Mouse (Mus musculus): ENCODE measurements around the gene Mnt.
"Not testable (repeated sequence)": the region's sequence is repeated elsewhere in the genome, so short reads cannot be mapped to it uniquely, and the experiment has no call there.

The Mnt gene

DNA sequence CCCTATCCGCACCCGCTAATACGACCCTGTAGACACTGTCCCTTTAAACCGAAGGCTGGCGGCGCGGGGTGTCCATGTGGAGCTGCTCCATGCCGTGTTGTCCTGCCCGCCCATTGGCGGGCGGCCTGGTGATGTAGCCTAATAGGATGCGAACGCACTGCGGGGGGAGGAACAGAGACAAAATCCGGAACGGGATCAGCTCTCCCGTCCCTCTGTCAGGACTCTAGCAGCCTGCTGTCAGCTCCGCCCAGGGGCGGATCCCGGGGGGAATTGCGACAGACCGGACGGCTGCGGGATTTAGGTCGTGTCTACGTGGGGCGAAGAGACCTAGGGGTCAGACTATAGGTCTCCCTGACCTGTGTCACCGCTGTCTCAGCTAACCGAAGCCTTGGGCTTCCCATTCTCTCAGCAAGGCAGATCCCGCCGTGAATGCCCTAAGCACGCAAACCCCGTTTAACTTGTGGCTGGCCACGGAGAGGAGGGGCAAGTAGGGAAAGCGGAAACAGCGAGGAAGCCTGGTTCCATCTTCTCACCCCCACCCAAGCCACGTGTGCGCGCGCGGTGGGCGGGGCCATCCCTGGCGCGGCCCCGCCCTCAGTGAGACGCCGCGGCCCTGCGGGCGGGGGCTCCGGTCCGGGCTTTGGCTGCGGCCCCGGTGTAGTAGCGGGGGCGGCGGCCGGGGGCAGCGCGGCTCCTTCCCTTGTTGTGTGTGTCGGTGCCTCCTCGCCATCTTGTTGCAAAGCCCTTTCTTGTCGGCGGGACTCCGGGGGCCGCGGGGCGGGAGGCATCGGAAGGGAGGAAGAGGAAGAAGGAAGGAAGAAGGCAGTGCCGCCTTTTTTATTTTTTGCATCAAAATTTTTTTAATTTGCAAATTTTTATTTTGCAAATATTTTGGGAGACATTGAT is at the start of gene Mnt:
Gene Mnt (plus strand): TSS at position 665 of the 906 bp plus-strand sequence.
- DNase-seq, result peak; percentile 99

DNA sequence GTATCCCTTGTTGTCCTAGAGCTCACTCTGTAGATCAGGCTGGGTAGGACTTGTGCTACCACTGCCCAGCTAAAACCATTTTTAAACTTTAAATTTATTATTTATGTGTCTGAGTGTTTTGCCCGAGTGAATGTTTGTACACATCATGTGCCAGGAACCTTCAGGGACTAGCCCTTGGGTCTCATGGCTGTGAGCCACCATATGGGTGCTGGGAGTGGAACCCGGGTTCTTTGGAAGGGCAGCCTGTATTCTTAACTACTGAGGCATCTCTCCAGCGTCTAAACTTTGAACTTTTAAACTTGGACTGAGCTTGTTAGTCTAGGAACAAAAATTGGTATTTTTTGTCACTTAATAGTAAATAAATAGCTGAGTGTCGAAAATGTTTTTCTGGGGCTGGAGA is 37.8 kb upstream of the Mnt start:
- no peak for DNase-seq

DNA sequence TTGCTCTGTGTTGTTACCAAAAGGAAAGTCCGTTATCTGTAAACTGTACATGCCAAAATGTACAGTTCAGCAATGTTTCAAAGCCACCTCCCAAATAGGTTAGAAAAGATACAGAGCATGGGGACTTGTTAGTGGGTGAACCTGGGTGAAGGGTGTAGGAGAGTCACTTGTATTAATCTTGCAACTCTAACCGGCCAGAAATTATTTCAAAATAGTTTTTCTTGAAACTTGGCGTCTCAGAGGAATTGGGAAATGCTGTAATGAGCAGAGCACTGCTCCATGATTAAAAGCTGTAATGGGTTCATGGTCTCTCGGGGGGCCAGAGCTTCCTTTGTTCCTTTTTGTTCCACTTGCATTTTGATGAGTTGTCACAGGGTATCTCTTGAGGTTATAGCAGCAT is 30.1 kb upstream of the Mnt start:
- DNase-seq, result no peak

DNA sequence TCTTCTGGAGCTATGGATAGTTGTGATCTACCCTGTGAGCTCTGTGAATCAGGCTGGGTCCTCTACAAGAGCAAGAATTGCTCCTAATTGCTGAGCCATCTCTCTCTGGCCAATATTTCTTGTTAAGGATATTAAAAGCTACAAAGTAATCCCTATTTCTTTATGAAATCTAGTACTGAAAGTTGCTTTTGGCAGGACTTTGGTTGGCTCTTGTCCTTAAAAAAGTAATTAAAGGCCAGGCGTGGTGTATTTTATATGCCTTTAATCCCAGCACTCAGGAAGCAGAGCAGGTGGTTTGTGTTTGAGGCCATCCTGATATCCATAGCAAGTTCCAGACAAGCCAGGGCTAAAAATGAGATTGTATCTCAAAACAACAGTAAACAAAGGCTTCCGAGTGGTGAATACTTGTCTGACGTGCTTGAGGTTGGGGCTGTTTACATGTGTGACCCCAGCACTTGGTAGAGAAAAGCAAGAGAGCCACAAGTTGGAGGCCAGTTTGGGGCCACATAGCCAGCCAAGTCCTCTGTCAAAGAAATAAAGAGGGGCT is 26.6 kb upstream of the Mnt start:
- DNase-seq, result no peak

DNA sequence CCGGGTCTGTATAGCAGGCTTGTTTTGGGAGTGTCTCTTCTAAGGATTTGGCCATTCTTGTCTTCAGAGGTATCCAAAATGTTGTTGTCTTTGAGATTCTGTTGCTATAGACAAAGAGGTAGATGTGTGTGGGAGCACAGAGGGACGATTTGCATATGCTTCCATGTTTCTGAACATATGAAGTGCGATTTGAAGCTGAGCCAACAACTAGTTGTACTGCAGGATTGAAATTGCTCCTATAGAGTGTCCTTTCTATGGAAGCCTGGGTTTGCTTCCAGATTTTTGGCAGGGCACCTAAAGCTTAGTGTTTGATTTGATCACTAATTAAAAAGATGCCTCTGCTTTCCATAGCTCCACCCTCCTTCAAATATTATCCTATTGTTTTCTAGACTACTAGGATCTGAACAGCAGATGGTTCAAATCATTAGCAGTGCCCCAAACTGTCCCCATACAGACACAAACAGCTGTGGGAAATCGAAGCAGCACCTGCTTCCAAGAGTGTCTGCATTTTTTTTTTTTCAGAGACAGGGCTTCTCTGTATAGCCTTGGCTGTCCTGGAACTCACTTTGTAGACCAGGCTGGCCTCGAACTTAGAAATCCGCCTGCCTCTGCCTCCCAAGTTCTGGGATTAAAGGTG is 23.4 kb upstream of the Mnt start:
- DNase-seq, result no peak

DNA sequence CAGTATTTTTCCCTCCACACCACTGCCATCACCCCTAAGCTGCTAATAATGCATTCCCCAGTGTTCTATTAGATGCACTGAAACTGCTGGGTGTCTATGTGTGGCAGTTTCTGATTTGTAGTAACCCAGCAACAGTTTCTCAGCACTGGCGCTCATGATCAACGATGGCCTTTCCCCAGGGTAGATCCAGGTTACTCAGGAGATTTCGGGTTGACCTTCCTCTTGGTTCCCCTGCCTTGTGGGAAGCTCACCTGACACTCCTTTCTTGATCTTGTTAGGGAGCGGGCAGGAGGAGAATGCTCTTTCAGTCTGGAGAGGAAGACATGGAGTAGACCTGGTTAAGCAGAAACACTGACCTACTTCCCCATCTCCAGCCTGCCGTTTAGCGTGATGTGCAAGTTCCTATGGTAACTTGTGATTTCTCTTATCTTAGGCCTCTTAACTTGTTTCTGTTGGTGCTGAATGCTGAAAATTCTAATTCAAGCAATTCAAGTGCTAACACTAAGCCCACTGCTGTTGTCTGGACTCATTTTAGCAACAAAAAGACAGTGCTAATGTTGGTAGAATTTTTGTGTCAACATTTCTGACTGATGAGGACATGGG is 22.4 kb upstream of the Mnt start:
- DNase-seq, result no peak

DNA sequence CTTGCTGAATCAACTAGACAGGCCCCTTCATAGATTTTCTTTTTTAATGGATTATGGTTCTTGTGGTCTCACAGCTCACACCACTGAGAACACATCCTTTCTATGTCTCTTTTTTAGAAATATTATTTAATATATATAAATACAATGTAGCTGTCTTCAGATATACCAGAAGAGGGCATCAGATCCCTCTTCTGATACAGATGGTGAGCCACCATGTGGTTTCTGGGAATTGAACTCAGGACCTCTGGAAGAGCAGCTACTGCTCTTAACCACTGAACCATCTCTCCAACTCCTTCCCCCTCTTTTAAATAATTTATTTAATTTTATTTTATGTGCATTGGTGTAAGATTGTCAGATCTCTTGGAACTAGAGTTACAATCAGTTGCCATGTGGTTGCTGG is 20.6 kb upstream of the Mnt start:
- no peak for DNase-seq

DNA sequence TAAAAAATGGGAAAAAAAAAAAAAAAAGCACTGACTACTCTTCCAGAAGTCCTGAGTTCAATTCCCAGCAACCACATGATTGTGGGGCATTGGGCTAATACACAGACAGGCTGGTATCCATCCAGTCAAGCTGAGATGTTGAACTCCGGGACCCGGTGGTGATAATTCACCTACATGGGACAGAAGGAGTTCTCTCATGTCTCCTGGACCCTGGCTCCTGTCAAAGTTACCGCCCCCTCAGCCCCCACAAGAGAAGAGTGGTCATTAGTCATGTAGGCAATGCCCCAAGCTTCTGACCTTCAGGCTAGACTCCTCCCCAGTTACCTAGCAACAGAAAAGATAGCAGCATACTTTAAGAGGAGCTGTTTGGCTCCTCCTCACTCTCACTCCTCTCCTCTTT is 19.7 kb upstream of the Mnt start:
- DNase-seq, result not testable (repeated sequence)

DNA sequence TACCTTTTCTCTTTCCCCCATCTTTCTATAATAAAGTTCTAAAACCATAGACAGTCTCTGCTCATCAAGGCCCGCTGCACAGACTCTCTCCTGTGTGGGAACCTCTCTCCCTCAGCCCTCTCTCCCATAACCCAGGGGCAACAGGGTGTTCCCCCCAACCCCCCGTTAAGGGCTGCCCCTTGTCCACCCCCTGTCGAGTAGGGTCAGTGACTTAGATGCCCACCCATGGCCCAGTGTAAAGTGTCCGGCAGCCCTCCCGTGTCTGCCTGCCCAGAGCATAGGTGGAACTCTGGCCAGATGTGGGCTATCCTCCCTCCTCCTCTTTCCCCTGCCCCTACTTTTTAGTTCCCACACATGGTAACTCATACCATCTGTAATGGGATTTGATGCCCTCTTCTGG is 19.2 kb upstream of the Mnt start:
- DNase-seq, result no peak

DNA sequence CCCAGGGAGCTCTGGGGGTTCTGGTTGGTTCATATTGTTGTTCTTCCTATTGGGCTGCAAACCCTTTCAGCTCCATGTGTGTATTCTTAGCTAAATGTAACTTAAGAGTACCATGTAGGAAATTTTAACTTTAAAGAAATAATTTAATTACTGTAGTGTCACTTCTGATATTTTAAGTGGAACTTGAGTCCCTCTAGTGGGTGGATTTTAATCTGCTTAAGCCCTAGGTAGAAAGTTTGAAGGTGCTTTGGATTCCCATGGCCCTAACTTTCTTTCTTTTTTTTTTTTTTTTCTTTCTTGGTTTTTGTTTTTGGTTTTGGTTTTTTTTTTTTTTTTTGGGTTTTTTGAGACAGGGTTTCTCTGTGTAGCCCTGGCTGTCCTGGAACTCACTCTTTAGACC is 14.9 kb upstream of the Mnt start:
- no peak for DNase-seq

DNA sequence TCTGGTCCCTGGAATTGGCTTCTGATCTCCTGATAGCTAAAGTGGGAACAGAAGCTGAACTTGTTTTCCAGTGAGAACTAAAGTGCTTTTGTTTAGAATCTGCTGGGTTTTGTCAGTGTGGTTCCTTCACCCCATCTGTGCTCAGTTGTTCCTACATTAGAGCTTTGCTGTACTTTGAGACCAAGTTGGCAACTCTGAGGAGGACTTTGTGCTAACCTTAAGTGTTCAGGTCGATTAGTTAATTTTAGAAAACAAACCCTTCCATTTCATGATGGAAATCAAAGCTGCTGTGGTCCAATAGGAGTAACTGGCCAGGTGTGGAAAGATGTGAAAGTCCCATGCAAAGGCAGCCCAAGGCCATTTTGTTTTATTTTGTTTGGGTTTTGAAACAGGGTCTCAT is 9.8 kb upstream of the Mnt start:
- no peak for DNase-seq

DNA sequence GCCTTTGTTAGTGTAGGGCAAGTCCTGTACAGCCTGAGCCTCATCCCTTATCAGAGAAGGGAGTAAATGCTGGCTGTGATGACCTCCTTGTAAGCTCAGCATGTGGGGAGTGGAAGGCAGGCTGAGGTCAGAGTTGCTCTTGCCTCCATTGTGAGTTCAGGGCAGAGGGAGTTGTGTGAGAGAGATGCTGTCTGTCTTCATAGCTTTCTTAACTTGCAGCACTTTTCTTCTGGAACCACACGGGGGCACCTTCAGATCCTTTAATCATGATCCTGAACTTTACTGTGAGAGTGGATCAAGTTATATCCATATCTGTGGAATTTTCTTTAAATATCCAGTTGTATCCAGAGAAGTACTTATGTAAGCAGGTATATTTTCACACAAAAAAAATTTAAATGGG is 9.3 kb upstream of the Mnt start:
- DNase-seq, result peak in 1 of 2 experiments; percentile 53

DNA sequence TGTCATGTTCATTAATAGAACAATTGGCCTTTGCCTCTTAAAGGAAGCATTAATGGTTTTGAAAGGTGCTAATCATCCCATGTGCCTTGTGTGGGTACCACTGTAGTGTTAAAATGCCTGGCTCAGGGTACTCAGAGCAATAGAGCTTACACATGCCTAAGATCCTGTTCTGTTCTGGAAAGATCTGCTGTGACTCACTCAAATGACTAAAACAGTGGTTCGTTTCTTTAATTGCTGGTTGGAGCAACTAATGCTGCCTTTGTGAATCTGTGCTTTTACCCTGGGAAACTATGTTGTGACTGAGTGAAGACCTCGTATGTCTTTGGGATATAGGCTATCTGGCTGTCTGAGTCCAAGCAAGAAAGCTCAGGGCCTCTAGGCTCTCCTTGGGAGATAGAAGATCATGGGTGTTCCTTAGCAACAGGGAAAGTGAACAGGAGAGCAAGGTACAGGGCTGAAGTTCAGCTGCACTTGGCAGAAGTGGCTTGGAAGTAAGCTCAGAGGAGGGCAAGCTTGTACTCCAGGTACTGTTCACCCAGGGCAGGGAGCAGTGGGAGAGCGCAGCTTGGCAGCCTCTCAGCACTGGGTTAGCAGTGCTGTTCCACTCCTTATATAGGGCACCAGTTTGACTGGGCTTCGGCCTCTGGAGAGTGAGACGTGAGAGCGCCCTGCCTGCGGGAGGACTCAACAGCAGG is 7.8 kb upstream of the Mnt start:
- DNase-seq, result no peak

DNA sequence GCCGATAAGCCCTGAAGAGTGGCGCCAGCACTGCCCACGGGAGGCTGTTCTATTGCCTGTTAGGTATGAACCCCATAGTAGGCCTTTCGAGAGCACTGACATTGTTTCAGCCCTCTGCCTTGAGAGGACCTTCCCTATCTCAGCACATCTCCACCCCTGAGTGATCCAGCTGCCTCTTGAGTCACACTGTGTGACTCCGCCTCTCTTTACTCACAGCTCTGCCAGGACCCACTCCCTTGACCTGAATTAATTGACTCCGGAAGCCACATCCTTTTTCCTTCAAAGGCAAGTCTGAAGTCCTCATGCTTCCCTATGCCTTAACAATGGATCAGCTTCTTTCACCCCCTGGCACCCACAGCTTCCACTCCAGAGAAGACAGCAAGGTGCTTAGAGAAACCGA is 4.6 kb upstream of the Mnt start:
- DNase-seq, result no peak

DNA sequence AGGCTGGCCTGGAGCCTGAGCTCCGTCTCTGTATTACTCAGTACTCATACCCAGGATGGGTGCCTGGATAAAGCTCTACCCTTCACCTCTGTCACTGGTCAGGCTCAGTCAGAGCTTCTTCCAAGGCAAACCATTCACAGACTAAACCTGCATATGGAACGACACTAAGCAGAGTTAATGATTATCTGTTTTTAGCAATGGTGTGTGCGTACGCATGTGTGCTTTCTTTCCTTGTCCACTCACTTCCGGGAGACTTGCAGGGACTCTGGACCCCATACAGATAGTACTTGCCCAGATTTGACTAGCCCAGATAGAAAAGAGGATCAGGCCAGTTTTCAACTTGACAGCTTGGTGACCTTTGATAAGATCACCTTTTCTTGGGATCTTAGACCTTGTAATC is 4.0 kb upstream of the Mnt start:
- DNase-seq, result no peak

DNA sequence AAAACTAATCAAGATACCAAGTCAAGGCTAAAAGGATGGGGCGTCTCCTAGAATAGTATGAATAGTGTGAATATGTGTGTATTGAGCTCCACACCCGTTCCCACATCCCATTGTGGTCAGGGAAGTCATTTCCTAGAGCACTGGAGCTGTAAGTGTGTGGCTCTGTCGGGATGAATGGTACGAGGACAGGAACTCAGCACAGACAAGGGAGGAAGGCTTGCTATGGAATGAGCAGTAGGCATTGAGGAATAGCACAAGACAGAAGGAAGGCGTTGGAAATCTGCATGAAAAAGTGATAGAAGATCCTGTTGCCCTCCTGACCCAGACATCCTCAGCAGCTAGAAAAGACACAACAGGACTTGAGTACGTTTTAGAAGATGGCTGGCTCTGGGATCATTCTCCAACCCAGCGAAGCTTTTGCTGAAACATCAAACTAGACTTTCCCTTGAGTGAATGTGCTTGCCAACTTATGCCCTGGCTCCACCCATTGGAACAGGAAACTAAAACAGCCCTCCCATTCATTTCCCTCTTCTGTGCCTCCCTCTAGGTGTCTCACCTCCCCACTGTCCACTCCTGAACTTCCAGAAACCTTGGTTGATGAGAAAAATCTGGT is 2.8 kb upstream of the Mnt start:
- DNase-seq, result no peak

DNA sequence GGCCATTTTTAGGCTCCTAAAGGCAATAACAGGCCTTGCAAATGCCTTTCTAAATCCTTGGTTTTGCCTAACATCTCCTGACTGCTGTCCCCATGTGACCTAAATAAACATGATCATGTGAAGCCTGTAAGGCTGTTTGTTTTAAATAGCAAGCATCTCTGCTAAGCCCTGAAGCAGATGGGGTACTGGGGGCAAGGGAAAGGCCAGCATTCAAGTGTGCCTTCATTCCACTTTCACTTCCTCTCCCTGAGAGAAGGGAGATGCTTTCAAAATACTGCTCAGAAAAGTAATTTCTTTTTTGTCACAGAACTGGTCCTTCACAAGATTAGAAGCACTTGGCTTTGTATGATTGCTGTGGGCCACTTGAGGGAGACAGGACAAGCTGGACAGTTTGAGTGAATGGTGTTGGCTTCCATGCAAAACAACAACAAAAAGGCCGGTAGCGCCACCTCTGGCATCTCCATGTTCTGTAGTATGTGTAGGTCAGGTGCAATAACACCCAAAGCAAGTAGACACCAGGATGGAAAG is 2.3 kb upstream of the Mnt start:
- DNase-seq, result no peak

DNA sequence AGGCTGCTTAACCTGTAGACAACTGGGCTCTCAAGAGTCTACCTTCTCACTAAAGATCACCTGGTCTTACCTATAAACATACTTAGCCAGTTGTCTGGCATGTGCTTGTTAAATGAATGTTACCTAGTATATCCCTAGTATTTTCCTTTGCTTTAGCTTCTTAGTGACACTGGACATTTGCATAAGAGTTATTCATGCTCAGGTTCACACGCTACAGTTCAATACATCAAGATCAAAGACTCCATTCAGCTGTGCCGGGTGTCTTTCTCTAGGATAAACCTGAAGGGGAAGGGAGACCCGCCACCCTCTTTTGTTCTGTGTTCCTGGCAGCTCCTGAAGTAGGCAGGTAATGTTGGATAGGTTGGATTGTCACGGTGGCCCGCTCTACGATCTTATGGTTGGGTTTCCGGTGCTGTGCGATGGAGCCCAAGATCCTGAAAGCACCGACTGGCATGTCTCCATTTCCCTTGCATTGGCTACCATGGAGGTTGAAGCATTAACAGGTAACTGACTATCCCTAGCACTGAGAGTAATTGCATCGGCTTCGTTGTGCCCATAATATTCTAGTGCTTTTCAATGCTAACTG is 1.7 kb upstream of the Mnt start:
- DNase-seq, result no peak

DNA sequence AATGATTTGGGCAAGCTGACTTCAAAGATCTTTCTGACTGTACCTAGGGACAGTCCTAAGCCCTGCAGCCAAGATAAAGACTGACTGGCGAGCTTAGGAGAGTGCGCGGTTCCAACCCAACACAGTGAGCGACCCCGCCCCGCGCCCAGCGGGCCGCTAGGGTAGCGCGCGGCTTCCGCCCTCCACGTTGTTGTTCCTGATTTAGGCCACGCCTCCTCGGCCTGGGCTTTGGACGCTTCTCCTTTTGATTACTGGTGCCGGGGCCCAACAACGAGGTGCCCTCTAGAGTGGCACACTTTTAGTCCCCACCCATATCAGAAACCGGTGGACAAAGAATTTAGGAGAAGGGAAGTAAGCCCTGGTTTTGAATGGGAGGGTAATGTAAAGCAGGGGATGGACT is 908 bp upstream of the Mnt start:
- DNase-seq, result peak; percentile 89 to 90

DNA sequence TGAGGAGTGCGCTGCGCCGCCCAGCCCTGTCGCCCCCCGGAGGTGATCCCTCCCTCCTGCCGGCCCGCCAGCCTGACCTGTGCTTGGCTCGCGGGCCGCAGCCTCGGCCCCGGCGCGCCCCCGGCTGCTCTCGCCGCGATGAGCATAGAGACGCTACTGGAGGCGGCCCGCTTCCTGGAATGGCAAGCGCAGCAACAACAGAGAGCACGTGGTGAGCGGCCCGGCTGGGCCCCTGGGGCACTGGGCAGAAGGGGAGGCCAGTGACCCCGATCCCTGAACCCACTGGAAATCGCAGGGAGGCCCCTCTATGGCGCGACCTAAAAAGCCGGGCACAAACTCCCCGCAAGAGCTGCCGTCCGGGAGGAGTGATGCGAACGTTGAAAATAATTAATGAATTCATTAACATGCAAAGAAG is 478 bp downstream of the Mnt start:
- DNase-seq, result peak in 1 of 2 experiments; percentile 75

DNA sequence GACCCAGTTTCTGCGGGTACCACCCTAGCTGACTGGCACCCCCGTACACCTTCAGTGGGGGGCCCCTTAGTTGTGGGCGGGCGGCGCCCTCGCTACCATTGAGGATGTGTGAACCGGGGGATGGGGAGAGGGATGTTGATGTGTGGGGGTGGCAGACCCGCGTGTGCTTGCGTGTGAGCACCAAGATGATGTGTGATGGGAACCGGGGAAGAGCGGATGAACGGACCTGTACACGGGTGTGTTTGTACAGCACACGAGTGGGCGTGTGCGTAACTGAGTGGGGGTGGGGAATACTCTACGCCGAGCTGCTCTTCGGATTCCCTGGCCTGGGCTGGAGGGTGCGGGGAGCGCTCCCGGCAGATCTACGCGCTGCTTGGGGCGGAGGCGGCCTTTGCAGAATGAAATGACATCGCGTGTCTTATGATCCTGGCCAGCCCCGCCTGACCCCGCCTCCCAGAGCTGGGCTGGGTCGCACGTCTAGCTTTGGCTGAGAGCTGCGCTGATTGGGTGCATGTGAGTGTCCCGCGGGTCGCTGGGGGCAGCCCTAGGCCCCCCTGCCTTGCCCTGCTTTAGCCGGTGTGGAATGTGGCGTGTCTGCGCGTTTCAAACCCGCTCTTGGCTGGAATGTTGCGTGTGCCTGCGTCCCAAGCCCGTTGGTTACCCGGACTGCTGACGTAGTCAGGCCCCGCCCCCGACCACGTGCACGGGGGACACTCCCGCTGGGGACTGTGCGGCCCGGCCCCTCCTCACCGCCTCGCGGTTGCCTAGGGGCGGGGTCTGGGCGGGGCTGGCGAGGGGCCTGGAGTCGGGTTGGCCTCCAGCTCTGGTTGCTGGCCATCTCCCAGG is 1.1 kb downstream of the Mnt start:
- DNase-seq, result peak; percentile 99 to 100
